ENCODE assay signal across 11 mouse cellular contexts in the genomic region with DNA sequence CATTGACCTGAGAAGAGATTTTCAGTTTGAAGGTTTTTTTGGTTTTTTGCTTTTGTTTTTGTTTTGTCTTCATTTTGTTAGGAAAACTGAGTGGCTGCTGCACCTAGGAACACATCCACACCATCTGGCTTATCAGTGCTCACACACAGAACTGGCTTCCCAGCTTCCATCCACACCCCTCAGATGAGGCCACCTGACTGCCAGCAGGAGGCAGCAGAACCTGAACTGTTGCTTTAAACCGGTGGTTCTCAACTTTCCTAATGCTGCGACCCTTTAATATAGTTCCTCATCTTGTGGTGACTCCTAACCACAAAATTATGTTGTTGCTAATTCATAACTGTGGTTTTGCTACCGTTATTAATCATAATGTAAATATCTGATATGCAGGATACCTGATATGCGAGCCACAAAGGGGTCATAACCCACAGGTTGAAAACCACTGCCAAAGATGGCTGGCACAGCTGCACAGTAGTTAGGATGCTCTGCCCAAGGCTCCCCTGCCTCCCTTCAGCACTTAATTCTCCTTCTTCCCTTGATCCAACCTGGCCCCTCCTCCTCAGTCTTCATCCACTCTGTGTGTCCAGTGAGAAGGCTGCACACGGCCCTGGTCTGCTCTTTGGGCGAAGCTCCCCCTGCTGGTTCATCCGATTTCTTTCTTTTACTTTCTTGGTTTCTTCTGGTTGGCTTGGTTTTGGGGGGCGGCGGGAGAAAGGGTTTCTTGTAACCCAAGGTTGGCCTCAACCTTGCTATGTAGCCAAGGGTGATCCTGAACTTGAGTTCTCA.
DNase-seq lines count a peak whose midpoint lies in the region; ATAC-seq and TF ChIP-seq lines count a peak whose summit lies in the region.
"Had no signal": no experiment of that assay in that cellular context is flagged by ENCODE, and none has a peak within 500 bp of the region (broad histone marks: within the 10 kb centered on the region; RNA-seq: fewer than 3 reads in every experiment).

No protein-coding gene starts in this region.

- H3K9me3 ChIP-seq in hindbrain, postnatal 0 days (ENCODE audit: low read length), result no peaks in the 10 kb centered on the region
- no peaks in the 10 kb centered on the region for H3K9me3 ChIP-seq in hindbrain, embryonic 14.5 days (ENCODE audit: control insufficient read depth, low read length)
- H3K9me3 ChIP-seq in E14TG2a.4 (ENCODE audit: low read length), result peaks cover 59% of the 10 kb centered on the region
- H3K9me3 ChIP-seq: embryonic facial prominence, embryonic 13.5 days; liver, embryonic 13.5 days; stomach, embryonic 15.5 days had no signal

- 64% methylated on average over 9 of the region's 9 CpGs for WGBS in hindbrain, postnatal 0 days
- 67% methylated on average over 9 of the region's 9 CpGs for WGBS in hindbrain, embryonic 14.5 days
- 28% methylated on average over 9 of the region's 9 CpGs for WGBS in bone marrow, adult 2 months

- H3K27ac ChIP-seq in hindbrain, postnatal 0 days, result no peak overlapping the region
- no peak overlapping the region for H3K27ac ChIP-seq in hindbrain, embryonic 14.5 days
- H3K27ac ChIP-seq in bone marrow, adult 2 months (ENCODE audit: control insufficient read depth, insufficient read depth, low read depth, low read length, poor library complexity), result no peak overlapping the region
- H3K27ac ChIP-seq: embryonic facial prominence, embryonic 13.5 days; liver, embryonic 13.5 days; stomach, embryonic 15.5 days had no signal

- ATAC-seq in hindbrain, postnatal 0 days, result no peak
- no peak for ATAC-seq in hindbrain, embryonic 14.5 days (ENCODE audit: low FRiP score)
- no peak for ATAC-seq in erythroblast, adult 5-6 weeks (replicated peaks; ENCODE audit: low FRiP score, poor library complexity, severe bottlenecking)

- no peak overlapping the region for H3K9ac ChIP-seq in hindbrain, postnatal 0 days (replicated peaks; ENCODE audit: low read length)
- H3K9ac ChIP-seq in hindbrain, embryonic 14.5 days, result no peak overlapping the region
- H3K9ac ChIP-seq: embryonic facial prominence, embryonic 13.5 days; liver, embryonic 13.5 days; stomach, embryonic 15.5 days had no signal

- TF ChIP-seq CTCF in hindbrain, postnatal 0 days (IDR thresholded peaks at IDR 0.05; ENCODE audit: low read depth), result peak; percentile 52
- TF ChIP-seq CTCF in E14TG2a.4 (conservative IDR thresholded peaks at IDR 0.05; ENCODE audit: low read length), result 0 out of 2 replicates have a peak, but pooled peaks have one; percentile 4
- TF ChIP-seq CTCF in bone marrow, adult 2 months (IDR thresholded peaks at IDR 0.05; ENCODE audit: control insufficient read depth, insufficient read depth, low read length), result peak; percentile 26; the same call in 1 of the 2 replicates

- no peak for TF ChIP-seq POLR2A in bone marrow, adult 2 months (IDR thresholded peaks at IDR 0.05; ENCODE audit: borderline replicate concordance, control insufficient read depth, low read depth, low read length)

- no peaks in the 10 kb centered on the region for H3K36me3 ChIP-seq in hindbrain, postnatal 0 days (ENCODE audit: insufficient read depth, low read length)
- no peaks in the 10 kb centered on the region for H3K36me3 ChIP-seq in hindbrain, embryonic 14.5 days (replicated peaks; ENCODE audit: control insufficient read depth, insufficient read depth)
- H3K36me3 ChIP-seq in E14TG2a.4 (ENCODE audit: insufficient read depth, low read length), result no peaks in the 10 kb centered on the region
- H3K36me3 ChIP-seq: embryonic facial prominence, embryonic 13.5 days; liver, embryonic 13.5 days; stomach, embryonic 15.5 days had no signal

- no peak overlapping the region for H3K4me2 ChIP-seq in hindbrain, postnatal 0 days (ENCODE audit: low read depth, low read length)
- H3K4me2 ChIP-seq in hindbrain, embryonic 14.5 days (replicated peaks), result no peak overlapping the region
- H3K4me2 ChIP-seq: embryonic facial prominence, embryonic 13.5 days; liver, embryonic 13.5 days; stomach, embryonic 15.5 days had no signal

- DNase-seq in hindbrain, postnatal 0 days (ENCODE audit: low spot score), result no peak
- DNase-seq in hindbrain, embryonic 14.5 days (ENCODE audit: low spot score), result no peak
- peak; percentile 27 for DNase-seq in kidney, postnatal 14 days
- peak; percentile 73 for DNase-seq in retina, embryonic 14.5 days (ENCODE audit: low spot score)
- DNase-seq in T-cell, adult 2 months (ENCODE audit: low spot score), result no peak
- DNase-seq: liver, embryonic 13.5 days had no signal

- no peaks in the 10 kb centered on the region for H3K4me1 ChIP-seq in hindbrain, postnatal 0 days (ENCODE audit: insufficient read depth, low read length)
- no peaks in the 10 kb centered on the region for H3K4me1 ChIP-seq in hindbrain, embryonic 14.5 days (replicated peaks; ENCODE audit: control insufficient read depth, insufficient read depth, low read length)
- no peaks in the 10 kb centered on the region for H3K4me1 ChIP-seq in E14TG2a.4 (replicated peaks; ENCODE audit: low read depth, low read length)
- no peaks in the 10 kb centered on the region for H3K4me1 ChIP-seq in bone marrow, adult 2 months (ENCODE audit: control insufficient read depth, insufficient read depth, low read length)
- H3K4me1 ChIP-seq: liver, embryonic 13.5 days; stomach, embryonic 15.5 days had no signal

- H3K27me3 ChIP-seq in hindbrain, postnatal 0 days (ENCODE audit: insufficient read depth, low read length), result no peaks in the 10 kb centered on the region
- H3K27me3 ChIP-seq in hindbrain, embryonic 14.5 days (ENCODE audit: control insufficient read depth, insufficient read depth, low read length), result no peaks in the 10 kb centered on the region
- no peaks in the 10 kb centered on the region for H3K27me3 ChIP-seq in E14TG2a.4 (ENCODE audit: insufficient read depth, low read length)
- H3K27me3 ChIP-seq: liver, embryonic 13.5 days; stomach, embryonic 15.5 days had no signal

- H3K4me3 ChIP-seq in hindbrain, postnatal 0 days (ENCODE audit: low read length), result no peak overlapping the region
- no peak overlapping the region for H3K4me3 ChIP-seq in hindbrain, embryonic 14.5 days (replicated peaks; ENCODE audit: low read length)
- H3K4me3 ChIP-seq in E14TG2a.4 (replicated peaks; ENCODE audit: low read length), result no peak overlapping the region
- H3K4me3 ChIP-seq in bone marrow, adult 2 months (replicated peaks; ENCODE audit: control insufficient read depth, low read depth, low read length), result no peak overlapping the region
- H3K4me3 ChIP-seq: embryonic facial prominence, embryonic 13.5 days; liver, embryonic 13.5 days; stomach, embryonic 15.5 days had no signal

Comparison
In these comparisons a context has a peak if more than half of its experiments do, and no peak if none do; other contexts are left out.
1. DNase-seq: peak in kidney, postnatal 14 days (single experiment) and retina, embryonic 14.5 days (single experiment); none in hindbrain, postnatal 0 days (single experiment), hindbrain, embryonic 14.5 days (single experiment) and T-cell, adult 2 months (single experiment).
2. Peak in every context shown above with its lines, with median percentiles within 50 percentile points of each other: CTCF ChIP-seq.